Mouse (Mus musculus): ENCODE data around the gene Sox2.

GRCm38 (mm10) chr3:34658241-34658965, 8.2 kb downstream of the Sox2 start:
- TF ChIP-seq CTCF (IDR thresholded peaks at IDR 0.05; ENCODE audit: control insufficient read depth, insufficient read depth, insufficient replicate concordance, low read depth, low read length), result no peak
- TF ChIP-seq POLR2A (IDR thresholded peaks at IDR 0.05; ENCODE audit: control insufficient read depth, low read depth, low read length), result no peak
